Mouse (Mus musculus) thymus, adult 2 months (tissue): Measurements from ENCODE around the gene Vwa3a.

ENCODE experiments used
- CTCF ChIP-seq: fragments of 200-500 bp; IDR thresholded peaks from 2 replicates; pipeline ENCODE4 v1.5.1; 2012; ENCODE audit warnings: mild to moderate bottlenecking, control low read depth, low read length, moderate library complexity, borderline replicate concordance; ENCODE audit not compliant: control insufficient read depth, poor library complexity, insufficient read depth; ENCODE audit errors: extremely low read depth
- POLR2A ChIP-seq: fragments of 200-500 bp; IDR thresholded peaks from 2 replicates; pipeline ENCODE4 v1.6.1; 2012; ENCODE audit warnings: mild to moderate bottlenecking, low read length, control low read depth, moderate library complexity; ENCODE audit not compliant: control insufficient read depth, poor library complexity, insufficient read depth; ENCODE audit errors: extremely low read depth

DNA sequence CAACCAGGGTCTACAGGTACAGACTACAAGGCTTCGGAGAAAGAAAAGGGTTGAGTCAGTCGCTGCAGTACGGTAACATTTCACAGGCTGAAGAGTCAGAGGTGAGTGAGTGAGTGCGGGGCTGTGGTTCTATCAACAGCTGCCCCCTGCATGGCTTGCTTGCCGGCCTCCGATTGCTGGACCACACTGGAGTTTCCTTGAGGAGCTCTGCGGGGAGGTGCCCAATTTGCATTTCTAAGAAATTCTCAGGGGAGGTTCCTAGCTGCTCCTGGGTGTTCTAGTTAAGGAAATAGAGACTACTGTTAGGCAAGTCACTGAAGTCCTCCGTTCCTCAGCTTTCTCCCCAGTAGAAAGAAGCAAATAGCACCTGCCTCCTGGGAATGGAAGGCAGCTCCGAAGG lies 105.6 kb downstream of the Vwa3a start:
- no peak for TF ChIP-seq CTCF
- no peak for TF ChIP-seq POLR2A
